Mouse (Mus musculus): ENCODE data around the gene Slc38a2.

The Slc38a2 gene

DNA sequence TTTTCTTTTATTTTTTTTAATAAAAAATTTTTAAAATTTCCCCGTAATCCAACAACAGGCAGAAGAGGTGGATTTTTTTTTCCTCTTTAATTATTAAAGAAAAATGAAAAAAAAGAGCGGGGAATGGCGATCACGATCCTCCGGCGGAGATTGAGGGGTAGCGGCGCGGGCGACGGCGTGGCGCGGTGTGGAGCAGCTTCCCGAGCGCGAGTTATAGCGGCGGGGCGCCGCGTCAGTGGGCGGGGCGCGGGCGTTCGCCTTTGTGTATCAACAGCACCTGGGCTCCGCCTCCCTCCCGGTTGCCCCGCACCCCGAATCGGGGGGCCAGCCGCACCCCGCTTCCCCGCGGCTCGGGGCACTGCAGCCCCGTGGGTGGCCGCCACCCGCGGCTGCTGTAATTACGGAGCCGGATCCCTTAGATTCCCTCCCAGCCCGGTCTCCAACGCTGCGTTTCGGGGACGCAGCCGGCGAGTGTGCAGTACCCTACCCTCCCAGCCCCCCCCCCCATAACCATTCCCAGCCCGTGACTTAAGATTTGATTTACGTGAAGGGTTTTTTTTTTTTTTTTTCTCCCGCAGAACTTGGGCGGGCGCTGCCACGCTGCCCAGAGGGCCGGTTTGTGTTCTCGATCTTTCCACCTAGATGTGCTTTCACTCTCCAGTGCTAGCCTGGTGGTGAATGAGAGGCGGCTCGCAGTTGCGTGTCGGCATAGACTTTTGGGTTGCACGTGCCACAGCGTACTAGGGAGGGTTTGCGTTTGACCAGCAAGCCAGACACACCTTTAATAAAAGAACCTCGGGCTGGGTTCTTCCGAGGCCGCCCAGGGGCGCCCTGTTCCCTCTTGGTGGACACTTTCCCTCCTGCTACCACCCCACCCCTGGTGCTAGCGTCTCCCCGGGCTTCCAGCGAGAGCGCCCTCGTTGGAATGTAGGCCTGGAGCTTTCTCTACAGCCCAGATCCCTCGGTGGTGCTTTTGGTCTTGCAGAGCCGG is at the start of gene Slc38a2:
Gene Slc38a2 (minus strand): TSS at position 210 of the 991 bp plus-strand sequence.
- peak; percentile 96 for DNase-seq

DNA sequence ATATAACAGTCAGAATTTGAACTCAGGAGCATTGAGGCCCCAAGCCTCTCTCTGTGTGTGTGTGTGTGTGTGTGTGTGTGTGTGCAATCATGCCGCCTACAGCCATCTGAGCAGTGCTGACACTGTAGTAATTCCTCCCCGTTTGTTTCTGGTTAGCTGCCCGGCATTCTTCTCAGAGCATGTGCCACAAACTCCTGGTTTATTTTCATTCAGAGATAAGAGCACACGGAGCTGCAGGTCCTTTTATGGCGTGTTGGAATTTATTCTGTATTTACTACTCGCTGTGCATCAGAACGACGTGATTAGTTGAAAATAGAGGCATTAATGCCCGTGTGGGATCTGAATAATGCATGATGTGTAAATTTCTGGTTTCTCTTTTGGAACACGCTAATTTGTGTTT is 49.6 kb upstream of the Slc38a2 start:
- no peak for DNase-seq

DNA sequence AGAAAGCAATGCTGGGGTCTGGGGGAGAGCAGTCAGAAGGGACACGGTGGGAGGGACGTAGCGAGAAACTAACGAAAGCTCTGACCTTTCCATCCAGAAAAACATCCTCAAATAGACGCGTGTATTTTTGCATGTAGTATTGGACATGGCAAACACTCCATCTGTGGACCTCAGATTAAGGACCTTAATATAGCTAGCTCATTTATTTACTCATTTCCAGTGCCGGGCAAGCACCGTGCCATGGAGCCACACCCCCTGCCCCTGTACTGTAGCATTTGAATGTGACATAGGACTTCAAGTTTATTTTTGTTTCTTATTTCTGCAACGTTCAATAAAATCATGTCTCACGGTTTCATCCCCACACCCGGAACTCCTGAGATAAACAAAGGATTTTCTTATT is 48.0 kb upstream of the Slc38a2 start:
- DNase-seq: no peak

DNA sequence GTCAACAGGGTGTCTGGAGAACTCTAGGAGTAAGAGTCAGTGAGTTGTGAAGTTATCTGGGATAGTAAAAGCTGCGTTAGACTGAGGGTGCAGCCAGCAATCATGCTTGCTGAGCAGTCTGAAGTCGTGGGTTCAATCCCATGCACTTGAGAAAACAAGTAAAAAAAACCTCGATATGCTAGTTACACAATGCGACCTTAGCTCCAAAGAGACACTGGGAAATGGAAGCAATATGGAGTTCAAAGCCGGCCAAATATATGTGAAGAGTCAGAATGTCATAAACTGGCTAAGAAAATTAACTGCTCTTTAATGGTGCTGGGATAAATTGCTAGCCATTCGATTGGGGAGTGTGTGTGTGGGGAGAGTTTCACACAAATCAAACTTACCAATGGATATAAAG is 47.5 kb upstream of the Slc38a2 start:
- DNase-seq: no peak

DNA sequence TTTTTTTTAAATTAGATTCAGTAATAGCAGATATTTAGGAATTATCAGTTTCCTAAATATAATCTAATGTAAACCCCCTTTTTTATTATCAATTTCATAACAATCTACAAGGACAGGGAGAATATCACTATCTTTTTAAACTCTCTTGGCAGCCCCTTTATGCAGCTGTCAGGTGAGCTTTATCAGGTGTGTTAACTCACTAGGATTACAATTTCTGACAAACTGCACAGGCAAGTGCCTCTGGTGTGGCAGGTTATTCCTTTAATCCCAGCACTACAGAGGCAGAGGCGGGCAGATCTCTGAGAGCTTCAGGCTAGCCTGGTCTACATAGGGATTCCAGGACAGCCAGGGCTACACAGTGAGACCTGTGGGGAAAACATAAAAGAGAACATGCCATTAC is 45.8 kb upstream of the Slc38a2 start:
- no peak for DNase-seq

DNA sequence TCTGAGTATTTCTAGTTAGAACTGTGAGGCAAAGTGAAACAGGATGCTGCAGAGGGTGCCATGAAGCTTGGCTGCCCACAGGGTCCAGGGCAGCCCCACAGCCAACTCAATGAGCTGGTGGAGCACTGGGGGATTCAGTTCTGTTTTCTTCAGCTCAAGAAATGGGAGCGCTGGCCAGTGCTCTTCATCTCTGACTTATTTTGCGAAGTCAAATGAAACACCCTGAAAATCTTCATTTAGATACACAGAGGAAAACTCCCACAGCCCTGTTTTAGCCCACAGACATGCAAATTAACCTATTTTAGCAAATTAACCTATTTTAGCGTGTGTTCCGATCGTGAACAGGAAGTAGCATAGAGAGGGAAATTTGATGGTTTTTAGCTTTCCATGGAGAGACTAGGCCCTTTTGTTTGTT is 45.4 kb upstream of the Slc38a2 start:
- peak; percentile 18 for DNase-seq

DNA sequence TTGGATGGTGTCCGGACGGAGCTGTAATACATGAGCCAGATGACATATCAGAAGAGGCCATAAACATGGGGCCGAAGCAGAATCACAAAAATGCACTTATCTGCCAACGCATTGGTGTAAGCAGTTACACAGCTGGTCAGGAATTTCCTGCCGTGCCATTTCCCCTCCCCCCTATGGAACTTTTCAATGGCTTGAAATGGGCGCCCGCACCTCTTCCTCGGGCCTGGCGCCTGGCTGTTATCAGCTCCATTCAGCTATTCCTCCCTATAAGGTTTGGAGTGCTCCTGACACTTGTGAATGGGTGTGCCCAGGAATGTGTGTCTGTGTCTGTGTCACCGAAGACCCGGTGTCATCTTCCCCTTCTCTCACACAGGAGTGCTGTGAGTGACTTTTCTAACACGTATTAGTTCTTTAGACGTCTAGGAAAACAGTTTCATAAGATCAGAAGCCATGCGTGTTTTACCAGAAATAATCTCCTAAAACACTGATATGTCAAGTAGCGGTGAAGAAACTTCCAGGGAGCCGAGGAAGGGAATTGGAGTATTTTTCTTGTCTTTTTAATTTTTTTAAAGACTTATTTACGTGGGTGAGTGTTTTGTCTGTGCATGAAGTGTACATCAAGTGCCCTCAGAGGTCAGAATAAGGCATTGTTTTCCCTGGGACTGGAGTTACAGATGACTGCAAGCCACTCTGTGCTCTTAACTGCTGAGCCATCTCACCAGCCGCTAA is 44.8 kb upstream of the Slc38a2 start:
- peak; percentile 70 for DNase-seq

DNA sequence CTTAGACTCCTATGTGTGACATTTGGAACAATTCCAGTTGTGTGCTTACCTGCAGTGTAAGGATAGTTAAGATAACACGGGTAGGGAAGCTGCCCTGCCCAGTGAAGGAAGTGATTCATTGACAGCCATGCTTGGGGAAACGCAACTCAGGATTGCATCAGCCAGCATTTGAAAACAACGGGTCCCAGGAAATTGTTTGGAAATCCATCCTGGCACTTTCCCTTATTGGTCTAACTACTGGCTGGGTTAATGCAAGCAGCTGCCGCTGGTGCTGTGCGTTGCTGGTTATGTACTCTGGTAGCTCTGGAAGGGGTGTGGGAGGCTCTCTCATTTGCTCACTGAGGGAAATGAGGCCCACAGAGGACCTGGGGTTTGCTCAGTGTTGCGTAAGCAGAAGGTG is 43.7 kb upstream of the Slc38a2 start:
- DNase-seq: peak; percentile 80

DNA sequence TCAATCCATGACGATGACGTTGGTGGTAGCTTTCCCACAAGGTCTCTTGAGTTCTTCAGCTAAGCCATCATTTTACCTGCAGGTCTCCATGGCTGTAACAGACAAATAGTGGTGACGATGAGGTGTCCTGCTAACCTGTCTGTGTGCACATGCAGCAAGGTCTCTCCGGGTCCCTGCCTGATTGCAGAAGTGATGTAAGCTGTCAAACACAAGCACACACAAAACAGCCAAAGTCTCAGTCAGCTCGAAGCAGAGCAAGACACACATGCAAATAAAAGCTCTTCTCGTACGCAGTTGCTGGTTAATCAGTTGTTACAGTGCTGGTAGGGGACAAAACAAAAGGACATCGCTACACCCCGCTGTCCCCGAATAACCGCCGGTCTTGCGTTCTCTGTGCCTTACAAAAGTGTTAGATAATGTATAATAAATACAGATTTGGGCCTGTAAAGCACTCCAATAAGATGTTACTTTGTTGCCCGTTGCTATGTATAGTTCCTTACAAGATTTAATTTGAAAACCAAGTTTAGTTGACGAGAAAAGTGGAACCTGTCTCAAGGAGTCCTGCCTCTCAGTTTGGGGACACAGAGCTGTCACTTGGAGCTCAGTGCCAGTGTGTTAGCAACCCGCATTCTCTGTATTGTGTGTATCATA is 43.2 kb upstream of the Slc38a2 start:
- no peak for DNase-seq

DNA sequence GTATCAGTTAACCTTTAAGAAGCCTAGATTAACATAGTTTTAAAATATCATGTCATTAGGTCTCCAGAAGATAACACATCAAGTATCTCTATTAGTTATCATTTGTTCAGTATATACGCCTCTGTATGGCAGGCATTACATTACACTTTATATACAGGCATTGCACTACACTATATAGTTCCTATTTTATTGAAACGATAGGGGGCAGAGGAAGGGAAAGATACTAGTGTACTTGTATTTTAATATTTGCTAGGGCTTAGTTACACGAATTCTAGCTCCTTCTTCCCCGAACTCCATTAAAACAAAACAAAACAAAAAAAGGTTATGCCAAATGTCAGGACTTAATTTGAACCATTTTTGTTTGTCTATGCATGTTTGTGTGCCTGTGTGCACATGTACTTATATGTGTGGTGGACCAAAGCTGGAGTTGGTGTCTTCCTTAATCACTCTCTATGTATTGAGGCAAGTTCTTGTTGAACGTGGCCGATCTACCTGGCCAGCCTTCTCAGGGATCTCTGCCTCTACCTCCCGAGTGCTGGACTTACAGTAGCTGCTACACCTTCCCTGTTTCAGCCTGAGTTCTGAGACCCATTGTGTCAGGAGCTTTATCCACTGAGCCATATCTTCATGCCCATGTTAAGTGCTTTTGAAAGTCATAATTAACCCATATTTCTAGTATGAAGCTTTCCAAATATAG is 41.5 kb upstream of the Slc38a2 start:
- DNase-seq: no peak

DNA sequence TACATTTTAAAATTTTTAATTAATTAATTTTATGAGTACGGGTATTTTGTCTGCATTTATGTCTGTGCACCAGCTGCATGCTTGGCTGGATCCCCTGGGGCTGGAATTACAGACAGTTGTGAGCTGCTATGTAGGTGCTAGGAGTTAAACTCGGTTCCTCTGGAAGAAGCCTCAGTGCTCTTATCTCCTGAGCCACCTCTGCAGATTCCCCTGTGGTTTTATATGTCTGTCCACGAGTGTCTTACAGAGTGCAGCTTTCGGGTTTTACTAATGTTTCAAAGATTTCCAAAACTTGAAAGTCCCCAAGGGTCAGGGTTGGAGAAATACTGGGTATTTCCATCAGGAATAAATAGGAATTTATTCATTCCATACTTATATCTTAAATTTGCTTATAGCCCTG is 40.6 kb upstream of the Slc38a2 start:
- DNase-seq: no peak

DNA sequence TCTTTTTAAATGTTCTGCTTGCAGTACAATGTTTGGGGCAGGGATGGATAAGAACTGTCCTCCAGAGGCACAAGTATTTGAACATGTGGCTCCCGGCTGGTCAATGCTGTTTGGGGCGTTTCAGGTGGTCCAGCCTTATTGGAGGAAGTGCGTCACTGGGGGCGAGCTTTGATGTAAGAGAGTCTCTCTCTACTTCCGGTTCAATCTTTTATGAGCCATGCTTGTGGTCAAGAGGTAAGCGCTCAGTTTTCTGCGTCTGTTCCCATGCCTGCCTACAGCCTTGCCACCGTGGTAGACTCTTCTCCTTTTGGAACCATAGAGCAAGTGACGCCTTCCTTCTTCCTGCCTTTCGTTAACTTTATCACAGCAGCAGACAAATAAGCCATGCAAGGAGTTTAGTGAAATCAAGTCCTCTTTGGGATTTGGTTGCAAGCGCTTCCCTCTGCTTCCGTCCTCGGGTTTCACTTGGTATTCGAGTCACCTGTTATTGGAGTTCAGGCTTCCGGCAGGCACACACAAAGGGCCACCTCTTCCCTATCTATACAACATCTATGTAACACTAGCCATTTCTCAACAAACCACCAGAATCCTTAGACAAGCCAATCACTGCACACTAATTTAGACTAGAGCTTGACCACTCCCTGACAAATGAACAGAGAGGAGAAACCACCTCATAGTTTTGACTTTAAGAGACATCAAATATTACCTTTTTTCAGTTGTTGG is 37.3 kb upstream of the Slc38a2 start:
- no peak for DNase-seq

DNA sequence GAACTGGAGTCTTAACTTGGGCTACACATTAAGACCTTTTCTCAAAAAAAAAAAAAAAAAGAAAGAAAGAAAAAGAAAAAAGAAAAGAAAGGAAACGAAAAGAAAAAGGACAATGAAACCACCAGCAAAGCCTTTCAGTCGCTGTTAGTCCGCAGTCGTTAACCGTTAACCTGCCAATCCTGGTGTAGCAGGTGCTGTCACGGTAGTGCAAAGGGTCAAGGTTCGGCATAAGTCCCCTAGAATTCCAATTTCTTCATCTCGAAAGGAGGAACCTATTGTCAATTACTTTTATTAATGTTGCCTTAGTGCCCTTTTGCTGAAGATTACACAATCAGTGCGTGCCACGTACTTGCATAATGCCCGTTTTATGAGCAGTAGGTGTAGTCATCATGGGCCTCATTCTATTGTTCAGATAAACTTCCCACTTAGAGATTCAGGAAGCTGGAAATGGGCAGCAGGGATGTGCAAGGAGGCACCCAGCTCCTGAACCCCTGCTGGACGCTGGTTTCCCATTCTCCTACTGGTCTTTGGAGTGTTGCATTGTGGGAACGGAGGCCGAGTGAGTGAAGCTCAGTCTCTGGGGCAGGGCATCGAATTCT is 36.1 kb upstream of the Slc38a2 start:
- peak; percentile 60 for DNase-seq

DNA sequence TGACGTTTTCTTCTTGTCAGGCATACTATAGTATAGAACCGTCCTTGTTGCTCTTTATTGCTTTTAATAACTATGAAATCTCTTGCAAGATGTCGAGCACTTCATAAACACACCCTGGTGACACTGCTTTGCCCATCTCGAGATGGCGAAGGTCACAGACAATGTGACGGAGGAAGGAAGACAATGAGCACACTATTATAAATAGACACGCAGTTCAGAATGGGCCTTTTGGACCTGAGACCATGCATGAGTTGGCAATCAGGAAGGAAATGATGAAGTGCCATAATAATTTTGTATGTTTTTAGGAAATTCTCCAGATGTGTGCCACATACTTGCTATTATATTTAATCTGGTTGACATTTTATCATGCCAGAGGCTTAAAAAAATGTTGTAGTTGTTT is 34.9 kb upstream of the Slc38a2 start:
- DNase-seq: no peak

DNA sequence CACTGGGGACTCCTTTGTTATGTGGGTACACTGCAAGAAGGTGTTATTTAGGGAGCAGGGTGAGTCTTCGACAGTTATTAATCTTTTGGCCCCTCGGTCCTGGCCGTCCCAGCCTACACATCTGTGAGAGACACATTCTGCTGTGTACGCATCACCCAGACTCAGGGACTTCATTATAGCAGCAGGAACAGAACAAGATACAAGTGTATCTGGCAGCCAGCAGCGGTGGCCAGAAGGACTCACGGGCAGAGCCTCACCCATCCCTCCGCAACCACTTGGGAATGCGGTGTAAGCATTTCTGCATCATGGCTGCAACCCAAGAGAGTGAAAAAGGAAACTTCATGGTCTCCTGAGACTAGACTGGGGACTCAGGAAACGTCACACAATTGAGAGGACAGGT is 30.9 kb upstream of the Slc38a2 start:
- no peak for DNase-seq

DNA sequence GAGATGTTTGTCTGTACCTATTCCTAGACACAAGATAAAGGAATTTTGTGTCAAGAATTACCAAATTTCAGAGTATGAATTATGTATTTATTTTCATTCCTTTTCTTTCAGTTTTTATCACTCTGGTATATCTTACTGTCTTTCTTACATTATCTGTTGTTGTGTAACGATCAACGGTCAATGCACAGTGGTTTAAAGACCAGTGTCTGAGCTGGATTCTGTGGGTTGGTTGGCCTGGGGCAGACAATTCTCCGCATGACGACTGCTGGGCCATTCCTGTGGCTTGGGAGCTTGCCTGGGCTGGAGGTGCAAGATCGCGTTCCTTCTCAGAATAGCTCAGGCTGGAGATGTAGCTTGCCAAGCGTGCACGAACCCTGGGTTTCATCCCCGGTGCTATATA is 30.3 kb upstream of the Slc38a2 start:
- peak; percentile 7 for DNase-seq

DNA sequence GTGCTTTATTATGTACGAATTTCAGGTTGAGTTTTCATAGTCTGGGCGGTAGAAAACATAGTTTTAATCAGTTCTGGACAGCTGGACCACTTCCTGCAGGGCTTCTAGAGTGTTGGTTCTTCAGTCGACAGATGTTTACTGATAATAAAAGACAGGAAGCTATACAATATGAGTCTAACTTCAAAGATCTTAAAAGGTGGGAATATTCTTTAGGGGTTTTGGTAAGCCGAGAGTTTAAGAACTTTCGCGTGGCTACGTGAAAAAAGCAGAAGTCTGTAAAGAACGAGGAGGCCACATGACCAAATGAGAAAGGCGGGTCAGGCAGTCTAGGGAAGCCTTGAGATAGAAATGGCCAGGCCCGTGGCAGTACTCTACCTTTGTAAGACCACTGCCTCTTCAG is 29.5 kb upstream of the Slc38a2 start:
- DNase-seq: peak; percentile 28

DNA sequence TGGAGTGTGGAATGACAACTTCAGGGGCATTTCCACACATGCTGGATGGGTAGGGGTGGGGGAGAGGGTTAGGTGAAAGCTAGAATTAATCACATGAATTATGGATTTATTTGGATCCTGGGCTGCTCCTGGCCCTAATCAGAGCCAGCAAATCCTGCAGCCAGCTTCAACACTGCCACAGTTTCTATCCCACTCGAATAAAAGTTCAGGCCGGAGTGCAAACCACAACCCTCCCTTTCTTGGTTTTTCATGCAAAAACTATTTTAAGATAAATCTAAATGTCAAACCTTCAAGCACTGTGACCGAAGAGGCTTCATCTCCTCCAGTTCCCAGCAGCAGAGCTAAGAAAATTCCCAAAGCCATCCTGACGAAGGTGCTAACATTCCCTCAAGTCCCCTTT is 28.8 kb upstream of the Slc38a2 start:
- no peak for DNase-seq

DNA sequence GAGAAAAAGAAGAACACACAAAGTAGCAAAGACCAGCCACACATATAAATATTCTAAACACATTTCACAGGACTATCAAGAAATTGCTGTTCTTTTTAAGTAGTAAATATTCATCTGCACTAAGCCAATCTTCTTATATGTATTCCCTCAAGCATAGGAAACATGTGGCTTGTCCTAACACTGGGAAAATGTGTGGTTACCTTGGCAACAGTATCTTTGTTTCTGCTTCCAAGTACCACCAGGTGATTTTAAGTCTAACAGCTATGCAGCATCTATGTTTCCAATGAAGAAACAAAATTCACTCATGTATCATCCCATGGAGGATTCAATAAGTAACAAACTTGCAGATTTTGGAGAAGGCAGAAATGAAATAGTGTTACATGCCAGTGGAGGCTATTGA is 25.0 kb upstream of the Slc38a2 start:
- DNase-seq: no peak

DNA sequence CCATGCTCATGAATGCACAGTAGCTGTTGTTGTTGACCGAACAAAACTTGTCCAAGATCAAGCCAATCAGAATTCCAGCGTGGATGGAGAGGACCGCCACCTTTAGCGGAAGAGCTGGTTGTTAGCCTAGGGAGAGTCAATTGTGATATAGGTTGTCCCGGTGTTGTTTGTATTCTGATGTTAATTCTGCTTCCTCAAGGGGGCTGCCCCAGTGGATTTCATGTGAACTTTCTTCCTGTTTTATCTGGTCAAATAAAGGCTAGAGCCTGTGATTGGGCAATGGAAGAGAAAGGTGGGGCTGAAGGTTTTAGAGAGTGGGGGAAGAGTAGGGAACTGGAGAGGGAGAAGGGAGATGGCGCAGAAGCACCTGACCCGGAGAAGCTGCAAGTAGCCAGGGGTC is 22.7 kb upstream of the Slc38a2 start:
- no peak for DNase-seq

DNA sequence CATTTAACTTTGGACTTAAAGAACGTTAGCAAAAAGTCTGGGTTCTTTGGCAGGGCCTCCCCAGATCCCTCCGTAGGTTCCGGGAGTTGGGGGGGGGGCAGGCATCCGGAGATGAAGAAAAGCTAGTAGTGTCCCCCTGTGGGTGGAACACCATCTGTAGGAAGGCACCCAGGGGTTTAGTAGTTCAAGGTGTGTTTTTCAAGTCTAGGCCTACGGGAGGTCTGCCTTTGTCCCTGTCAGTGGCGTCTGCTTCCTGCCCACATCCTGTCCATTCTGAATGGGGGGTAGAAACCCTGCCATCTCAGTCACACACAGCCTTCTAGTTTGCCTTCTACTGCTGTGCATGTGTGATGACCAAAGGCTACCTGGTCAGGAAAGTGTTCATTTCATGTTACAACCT is 20.6 kb upstream of the Slc38a2 start:
- DNase-seq: no peak

DNA sequence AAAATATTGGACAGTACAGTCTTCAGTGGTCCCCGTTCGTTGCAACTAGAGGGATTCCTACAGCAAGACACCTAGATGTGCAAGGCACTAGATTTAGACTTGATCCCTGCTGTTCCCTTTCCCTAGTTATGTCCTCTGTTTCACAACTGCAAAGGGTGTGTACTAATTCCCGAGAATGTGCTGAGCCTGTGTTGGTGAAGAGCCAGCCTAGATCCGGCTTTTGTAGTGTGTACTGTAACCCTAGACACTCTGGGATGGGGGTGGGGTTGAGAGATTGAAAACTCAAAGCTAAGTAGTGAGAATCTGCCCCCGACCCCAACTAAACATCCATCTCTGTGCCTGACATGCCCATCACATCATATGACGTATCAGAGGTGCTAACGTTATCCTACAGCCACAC is 18.9 kb upstream of the Slc38a2 start:
- peak; percentile 75 for DNase-seq
